Mouse (Mus musculus) MEL (cell line): Measurements from ENCODE around the gene Srcin1. TPM values are rescaled to one million over a fixed set of nuclear protein-coding genes. Genes with fewer than 3 reads are reported as not detected.

Source experiments
- DNase-seq: peaks from one replicate; pipeline ENCODE4 v3.0.0; 2011; ENCODE audit warnings: low read depth, low spot score
- H3K27ac ChIP-seq: 2 replicates; pipeline ENCODE4 v1.5.1; 2012; ENCODE audit warnings: low read depth, mild to moderate bottlenecking, control low read depth, low read length, moderate library complexity; ENCODE audit not compliant: control insufficient read depth
- H3K27me3 ChIP-seq, 2 experiments: fragments of 150-350 bp in 1 of 2; sonication (generic) in 1 of 2; 2 replicates each; pipeline ENCODE4 v1.6.1; 2012; ENCODE audit warnings: low read length in 2 of 2, mild to moderate bottlenecking in 2 of 2, improper control_type of control experiment in 1 of 2, moderate library complexity in 1 of 2; ENCODE audit not compliant: insufficient read depth in 2 of 2, control insufficient read depth in 1 of 2
- H3K36me3 ChIP-seq, 2 experiments: 2 replicates each; pipeline ENCODE4 v1.6.1; 2012 to 2014; ENCODE audit warnings: low read length in 2 of 2, improper control_type of control experiment in 1 of 2, inconsistent platforms in 1 of 2, mild to moderate bottlenecking in 1 of 2; ENCODE audit not compliant: insufficient read depth in 2 of 2, control insufficient read depth in 1 of 2
- H3K4me1 ChIP-seq, 2 experiments: fragments of 150-350 bp in 1 of 2; sonication (generic) in 1 of 2; 2 replicates each; pipeline ENCODE4 v1.6.1; 2012; ENCODE audit warnings: low read length in 2 of 2, improper control_type of control experiment in 1 of 2, mild to moderate bottlenecking in 1 of 2; ENCODE audit not compliant: insufficient read depth in 2 of 2, control insufficient read depth in 1 of 2
- H3K4me3 ChIP-seq, 2 experiments: fragments of 150-350 bp in 1 of 2; sonication (generic) in 1 of 2; 2 replicates each; pipeline ENCODE4 v1.5.1; 2012; ENCODE audit warnings: low read depth in 2 of 2, low read length in 2 of 2, mild to moderate bottlenecking in 2 of 2, moderate library complexity in 2 of 2, control low read depth in 1 of 2, improper control_type of control experiment in 1 of 2; ENCODE audit not compliant: control insufficient read depth in 1 of 2, insufficient read depth in 1 of 2
- H3K79me2 ChIP-seq: 2 replicates; pipeline ENCODE4 v1.6.1; 2012; ENCODE audit warnings: mild to moderate bottlenecking, low read length, moderate library complexity; ENCODE audit not compliant: control insufficient read depth, poor library complexity, insufficient read depth
- H3K9ac ChIP-seq: 2 replicates; pipeline ENCODE4 v1.6.1; 2012; ENCODE audit warnings: low read depth, mild to moderate bottlenecking, control low read depth, low read length, moderate library complexity; ENCODE audit not compliant: control insufficient read depth, poor library complexity, severe bottlenecking
- H3K9me3 ChIP-seq: fragments of 150-350 bp; sonication (generic); replicated peaks from 2 replicates; pipeline ENCODE4 v1.6.1; 2012; ENCODE audit warnings: mild to moderate bottlenecking, low read length, improper control_type of control experiment, moderate library complexity; ENCODE audit not compliant: insufficient read depth
- CHD1 ChIP-seq: IDR thresholded peaks from 2 replicates; pipeline ENCODE4 v1.6.1; 2012; ENCODE audit warnings: low read depth, mild to moderate bottlenecking, inconsistent platforms, low read length, improper control_type of control experiment
- CTCF ChIP-seq, 3 experiments: IDR thresholded peaks in 2 of 3; conservative IDR thresholded peaks in 1 of 3; 2 replicates each; pipeline ENCODE4 v1.5.1; 2011 to 2012; ENCODE audit warnings: low read length in 3 of 3, low read depth in 2 of 3, mild to moderate bottlenecking in 2 of 3, improper control_type of control experiment in 1 of 3, inconsistent platforms in 1 of 3, mixed read lengths in 1 of 3, moderate library complexity in 1 of 3; ENCODE audit not compliant: control insufficient read depth in 1 of 3, insufficient read depth in 1 of 3, poor library complexity in 1 of 3, severe bottlenecking in 1 of 3
- ELF1 ChIP-seq: IDR thresholded peaks from 2 replicates; pipeline ENCODE4 v1.6.1; 2014; ENCODE audit warnings: low read depth, mild to moderate bottlenecking, inconsistent platforms, low read length, improper control_type of control experiment, moderate library complexity
- GABPA ChIP-seq: IDR thresholded peaks from 2 replicates; pipeline ENCODE4 v1.6.1; 2012; ENCODE audit warnings: low read depth, mild to moderate bottlenecking, inconsistent platforms, low read length, improper control_type of control experiment, moderate library complexity
- JUND ChIP-seq: IDR thresholded peaks from 2 replicates; pipeline ENCODE4 v1.6.1; 2011; ENCODE audit warnings: low read depth, mild to moderate bottlenecking, improper control_type of control experiment, low read length
- KAT2A ChIP-seq: conservative IDR thresholded peaks from 2 replicates; pipeline ENCODE4 v1.6.1; 2012; ENCODE audit warnings: low read depth, low read length, improper control_type of control experiment, inconsistent platforms
- MAFK ChIP-seq: IDR thresholded peaks from 2 replicates; pipeline ENCODE4 v1.6.1; 2011; ENCODE audit warnings: low read depth, mild to moderate bottlenecking, low read length, improper control_type of control experiment, borderline replicate concordance
- MAX ChIP-seq: IDR thresholded peaks from 2 replicates; pipeline ENCODE4 v1.6.1; 2011; ENCODE audit warnings: low read length, improper control_type of control experiment
- MAZ ChIP-seq: IDR thresholded peaks from 2 replicates; pipeline ENCODE4 v1.6.1; 2012; ENCODE audit warnings: low read depth, mild to moderate bottlenecking, inconsistent platforms, low read length, improper control_type of control experiment
- MYB ChIP-seq: IDR thresholded peaks from 2 replicates; pipeline ENCODE4 v1.6.1; 2011; ENCODE audit warnings: mild to moderate bottlenecking, low read depth, low read length, improper control_type of control experiment
- POLR2AphosphoS2 ChIP-seq: IDR thresholded peaks from 2 replicates; pipeline ENCODE4 v1.6.1; 2011; ENCODE audit warnings: low read length, improper control_type of control experiment
- POLR2AphosphoS5 ChIP-seq: IDR thresholded peaks from 2 replicates; pipeline ENCODE4 v1.6.1; 2012; ENCODE audit warnings: low read depth, borderline replicate concordance, mild to moderate bottlenecking, inconsistent platforms, low read length, moderate library complexity, mixed read lengths
- RCOR1 ChIP-seq: IDR thresholded peaks from 2 replicates; pipeline ENCODE4 v1.6.1; 2012; ENCODE audit warnings: low read depth, mild to moderate bottlenecking, inconsistent platforms, low read length, improper control_type of control experiment
- SMC3 ChIP-seq: IDR thresholded peaks from 2 replicates; pipeline ENCODE4 v1.6.1; 2011; ENCODE audit warnings: low read depth, low read length, improper control_type of control experiment
- TAL1 ChIP-seq: IDR thresholded peaks from 2 replicates; pipeline ENCODE4 v1.6.1; 2012; ENCODE audit warnings: mild to moderate bottlenecking, inconsistent platforms, low read length, moderate library complexity, mixed read lengths
- TCF12 ChIP-seq: IDR thresholded peaks from 2 replicates; pipeline ENCODE4 v1.6.1; 2014; ENCODE audit warnings: low read depth, mild to moderate bottlenecking, inconsistent platforms, low read length, improper control_type of control experiment, moderate library complexity
- ZC3H11A ChIP-seq: IDR thresholded peaks from 2 replicates; pipeline ENCODE4 v1.6.1; 2012; ENCODE audit warnings: low read depth, mild to moderate bottlenecking, inconsistent platforms, low read length, improper control_type of control experiment
- ZMIZ1 ChIP-seq: IDR thresholded peaks from 2 replicates; pipeline ENCODE4 v1.6.1; 2012; ENCODE audit warnings: low read depth, mild to moderate bottlenecking, inconsistent platforms, low read length, improper control_type of control experiment, moderate library complexity
- polyA plus RNA-seq, 2 experiments: library from polyadenylated mRNA; stranded (reverse) in 1 of 2; unstranded in 1 of 2; fragments of >175 nt in 1 of 2; fragments of >200 nt in 1 of 2; gene quantifications; 2 replicates each; pipeline versions ENCODE4 v1.2.1 to v1.2.4; 2012; ENCODE audit warnings: low replicate concordance in 2 of 2, low read depth in 1 of 2; ENCODE audit not compliant: insufficient read length in 2 of 2, insufficient read depth in 1 of 2, missing spikeins in 1 of 2
- total RNA-seq: library from RNA; depleted of rRNA; stranded (reverse); fragments of 300-350 nt; gene quantifications from 2 replicates; pipeline ENCODE4 v1.2.3, GENCODE M21; 2012

The Srcin1 gene
- total and polyA plus RNA-seq, 3 experiments: 0.04 to 0.10 TPM; not detected in 1

DNA sequence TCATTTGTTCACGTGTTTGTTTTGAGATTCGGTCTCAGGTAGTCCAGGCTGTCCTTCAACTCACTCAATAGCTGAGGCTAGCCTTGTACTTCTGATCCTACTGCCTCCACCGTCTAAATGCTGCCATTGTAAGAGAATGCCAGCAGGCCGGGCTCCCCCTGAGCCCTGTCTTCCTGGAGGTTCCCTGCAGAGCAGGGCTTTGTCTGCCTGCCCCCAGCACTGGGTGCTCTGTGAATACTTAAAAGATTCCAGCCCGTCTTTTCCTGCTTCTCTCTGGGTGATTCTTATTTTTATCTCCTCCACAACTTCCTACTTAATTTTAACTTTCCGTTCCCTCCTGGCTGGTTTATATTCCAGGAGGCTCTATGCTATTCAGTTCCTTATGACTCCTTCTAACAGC lies 26.2 kb upstream of the Srcin1 start:
- DNase-seq: no peak
- H3K4me3 ChIP-seq: no peak overlapping the region
- TF ChIP-seq POLR2AphosphoS2 (no peak), CTCF (IDR thresholded peaks at IDR 0.05 in 2 of 3, conservative IDR thresholded peaks at IDR 0.05 in 1 of 3; ENCODE audit: control insufficient read depth in 1 of 3, insufficient read depth in 1 of 3, low read depth in 2 of 3, low read length in 3 of 3, poor library complexity in 1 of 3, severe bottlenecking in 1 of 3) (no peak), ELF1 (no peak), TCF12 (no peak), RCOR1 (no peak), MAX (no peak), KAT2A (no peak), POLR2AphosphoS5 (no peak), MAZ (no peak), MAFK (no peak), JUND (no peak), SMC3 (no peak), GABPA (no peak), CHD1 (no peak), ZC3H11A (no peak)
- H3K27me3 ChIP-seq: peaks cover 2 to 6% of the 10 kb centered on the region in 2 experiments
- no peak overlapping the region for H3K27ac ChIP-seq
- H3K36me3 ChIP-seq: peaks cover 0 to 2% of the 10 kb centered on the region in 2 experiments; a peak in 1 of 4 replicates
- H3K9me3 ChIP-seq: no peaks in the 10 kb centered on the region
- H3K4me1 ChIP-seq: peaks cover 0 to 5% of the 10 kb centered on the region in 2 experiments; a peak in 3 of 4 replicates
- no peak overlapping the region for H3K9ac ChIP-seq
- no peaks in the 10 kb centered on the region for H3K79me2 ChIP-seq

DNA sequence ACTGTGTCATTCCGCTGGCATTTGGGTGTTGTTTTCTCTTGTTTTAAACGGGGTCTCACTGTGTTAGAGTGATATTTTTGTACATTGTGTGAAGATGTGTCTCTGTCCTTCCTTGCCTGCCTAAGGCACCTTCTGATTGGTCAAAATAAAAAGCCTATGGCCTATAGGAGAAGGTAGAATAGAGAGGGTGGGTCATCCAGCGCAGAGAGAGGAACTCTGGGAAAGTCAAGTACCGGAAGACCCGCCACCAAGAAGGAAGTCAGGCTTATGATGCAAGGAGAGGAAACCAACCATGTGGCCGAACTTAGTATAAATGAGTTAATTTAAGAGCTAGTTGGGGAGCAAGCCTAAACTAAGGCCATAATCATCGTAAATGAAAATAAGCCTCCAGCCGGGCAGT lies 23.1 kb upstream of the Srcin1 start:
- Histone ChIP-seq H3K27ac (no peak overlapping the region), H3K79me2 (no peaks in the 10 kb centered on the region), H3K27me3 (peaks cover 8 to 11% of the 10 kb centered on the region in 2 experiments)
- TF ChIP-seq TAL1 (no peak), ZMIZ1 (no peak), MYB (no peak)
- TF ChIP-seq, all 39 proteins: peak for 0
- Histone ChIP-seq H3K4me1 (no peaks in the 10 kb centered on the region), H3K9me3 (no peaks in the 10 kb centered on the region), H3K4me3 (no peak overlapping the region), H3K9ac (no peak overlapping the region), H3K36me3 (no peaks in the 10 kb centered on the region)
- peak; percentile 34 for DNase-seq
